Mouse (Mus musculus): ENCODE measurements around the gene Siglece.

GRCm38 (mm10) chr7:43675091-43675490, 15.1 kb upstream of the Siglece start:
- TF ChIP-seq CTCF (IDR thresholded peaks at IDR 0.05; ENCODE audit: low read depth) = no peak
- no peak for TF ChIP-seq EP300 (optimal IDR thresholded peaks at IDR 0.05)
